Mouse (Mus musculus) MEL (cell line): ENCODE measurements around the gene Fcrl5. TPM values are rescaled to one million over a fixed set of nuclear protein-coding genes. Genes with fewer than 3 reads are reported as not detected.

Experiments
- DNase-seq: peaks from one replicate; pipeline ENCODE4 v3.0.0; 2011; ENCODE audit warnings: low read depth, low spot score
- H3K27ac ChIP-seq: 2 replicates; pipeline ENCODE4 v1.5.1; 2012; ENCODE audit warnings: low read depth, mild to moderate bottlenecking, control low read depth, low read length, moderate library complexity; ENCODE audit not compliant: control insufficient read depth
- H3K27me3 ChIP-seq, 2 experiments: fragments of 150-350 bp in 1 of 2; sonication (generic) in 1 of 2; 2 replicates each; pipeline ENCODE4 v1.6.1; 2012; ENCODE audit warnings: low read length in 2 of 2, mild to moderate bottlenecking in 2 of 2, improper control_type of control experiment in 1 of 2, moderate library complexity in 1 of 2; ENCODE audit not compliant: insufficient read depth in 2 of 2, control insufficient read depth in 1 of 2
- H3K36me3 ChIP-seq, 2 experiments: 2 replicates each; pipeline ENCODE4 v1.6.1; 2012 to 2014; ENCODE audit warnings: low read length in 2 of 2, improper control_type of control experiment in 1 of 2, inconsistent platforms in 1 of 2, mild to moderate bottlenecking in 1 of 2; ENCODE audit not compliant: insufficient read depth in 2 of 2, control insufficient read depth in 1 of 2
- H3K4me1 ChIP-seq, 2 experiments: fragments of 150-350 bp in 1 of 2; sonication (generic) in 1 of 2; 2 replicates each; pipeline ENCODE4 v1.6.1; 2012; ENCODE audit warnings: low read length in 2 of 2, improper control_type of control experiment in 1 of 2, mild to moderate bottlenecking in 1 of 2; ENCODE audit not compliant: insufficient read depth in 2 of 2, control insufficient read depth in 1 of 2
- H3K4me3 ChIP-seq, 2 experiments: fragments of 150-350 bp in 1 of 2; sonication (generic) in 1 of 2; 2 replicates each; pipeline ENCODE4 v1.5.1; 2012; ENCODE audit warnings: low read depth in 2 of 2, low read length in 2 of 2, mild to moderate bottlenecking in 2 of 2, moderate library complexity in 2 of 2, control low read depth in 1 of 2, improper control_type of control experiment in 1 of 2; ENCODE audit not compliant: control insufficient read depth in 1 of 2, insufficient read depth in 1 of 2
- H3K79me2 ChIP-seq: 2 replicates; pipeline ENCODE4 v1.6.1; 2012; ENCODE audit warnings: mild to moderate bottlenecking, low read length, moderate library complexity; ENCODE audit not compliant: control insufficient read depth, poor library complexity, insufficient read depth
- H3K9ac ChIP-seq: 2 replicates; pipeline ENCODE4 v1.6.1; 2012; ENCODE audit warnings: low read depth, mild to moderate bottlenecking, control low read depth, low read length, moderate library complexity; ENCODE audit not compliant: control insufficient read depth, poor library complexity, severe bottlenecking
- H3K9me3 ChIP-seq: fragments of 150-350 bp; sonication (generic); replicated peaks from 2 replicates; pipeline ENCODE4 v1.6.1; 2012; ENCODE audit warnings: mild to moderate bottlenecking, low read length, improper control_type of control experiment, moderate library complexity; ENCODE audit not compliant: insufficient read depth
- EP300 ChIP-seq, 2 experiments: IDR thresholded peaks; 2 replicates each; pipeline ENCODE4 v1.6.1; 2011; ENCODE audit warnings: improper control_type of control experiment in 2 of 2, low read length in 2 of 2, low read depth in 1 of 2, mild to moderate bottlenecking in 1 of 2
- GABPA ChIP-seq: IDR thresholded peaks from 2 replicates; pipeline ENCODE4 v1.6.1; 2012; ENCODE audit warnings: low read depth, mild to moderate bottlenecking, inconsistent platforms, low read length, improper control_type of control experiment, moderate library complexity
- MAFK ChIP-seq: IDR thresholded peaks from 2 replicates; pipeline ENCODE4 v1.6.1; 2011; ENCODE audit warnings: low read depth, mild to moderate bottlenecking, low read length, improper control_type of control experiment, borderline replicate concordance
- MAX ChIP-seq: IDR thresholded peaks from 2 replicates; pipeline ENCODE4 v1.6.1; 2011; ENCODE audit warnings: low read length, improper control_type of control experiment
- MAZ ChIP-seq: IDR thresholded peaks from 2 replicates; pipeline ENCODE4 v1.6.1; 2012; ENCODE audit warnings: low read depth, mild to moderate bottlenecking, inconsistent platforms, low read length, improper control_type of control experiment
- MEF2A ChIP-seq: IDR thresholded peaks from 2 replicates; pipeline ENCODE4 v1.6.1; 2014; ENCODE audit warnings: low read depth, mild to moderate bottlenecking, inconsistent platforms, low read length, improper control_type of control experiment; ENCODE audit not compliant: poor library complexity, insufficient replicate concordance, severe bottlenecking; ENCODE audit errors: extremely low read depth
- NELFE ChIP-seq: IDR thresholded peaks from 2 replicates; pipeline ENCODE4 v1.6.1; 2011; ENCODE audit warnings: low read depth, low read length, improper control_type of control experiment
- SIN3A ChIP-seq: IDR thresholded peaks from 2 replicates; pipeline ENCODE4 v1.6.1; 2012; ENCODE audit warnings: low read length, improper control_type of control experiment, inconsistent platforms
- SMC3 ChIP-seq: IDR thresholded peaks from 2 replicates; pipeline ENCODE4 v1.6.1; 2011; ENCODE audit warnings: low read depth, low read length, improper control_type of control experiment
- ZNF384 ChIP-seq: IDR thresholded peaks from 2 replicates; pipeline ENCODE4 v1.6.1; 2012; ENCODE audit warnings: low read depth, mild to moderate bottlenecking, inconsistent platforms, low read length, improper control_type of control experiment
- polyA plus RNA-seq, 2 experiments: library from polyadenylated mRNA; stranded (reverse) in 1 of 2; unstranded in 1 of 2; fragments of >175 nt in 1 of 2; fragments of >200 nt in 1 of 2; gene quantifications; 2 replicates each; pipeline versions ENCODE4 v1.2.1 to v1.2.4; 2012; ENCODE audit warnings: low replicate concordance in 2 of 2, low read depth in 1 of 2; ENCODE audit not compliant: insufficient read length in 2 of 2, insufficient read depth in 1 of 2, missing spikeins in 1 of 2
- total RNA-seq: library from RNA; depleted of rRNA; stranded (reverse); fragments of 300-350 nt; gene quantifications from 2 replicates; pipeline ENCODE4 v1.2.3, GENCODE M21; 2012

Fcrl5 gene
- total and polyA plus RNA-seq, 3 experiments, result 0.03 TPM; not detected in 2

GRCm38 (mm10) chr3:87525043-87525836 lies 89.7 kb downstream of the Fcrl5 start, which contains the start of gene Etv3 (continued):
- TF ChIP-seq SMC3 (no peak), MAX (0 out of 2 replicates have a peak, but pooled peaks have one; percentile 36), MEF2A (no peak)

GRCm38 (mm10) chr3:87525837-87526570 lies 90.4 kb downstream of the Fcrl5 start:
- TF ChIP-seq EP300 (IDR thresholded peaks at IDR 0.05; ENCODE audit: low read depth in 1 of 2, low read length in 2 of 2), result no peak
- no peak for TF ChIP-seq MAFK
- no peak for TF ChIP-seq NELFE
- TF ChIP-seq SIN3A, result peak; percentile 7; the same call in 1 of the 2 replicates
- TF ChIP-seq GABPA, result no peak
- peak; percentile 50 for DNase-seq
- Histone ChIP-seq H3K4me3 (peak overlapping the region; percentile 71 to 90), H3K79me2 (peaks cover 11% of the 10 kb centered on the region), H3K27ac (no peak overlapping the region; the same call in 1 of the 2 replicates), H3K27me3 (peaks cover 0 to 2% of the 10 kb centered on the region in 2 experiments), H3K9me3 (no peaks in the 10 kb centered on the region), H3K4me1 (peaks cover 2 to 10% of the 10 kb centered on the region in 2 experiments; a peak in 3 of 4 replicates), H3K36me3 (peaks cover 3 to 9% of the 10 kb centered on the region in 2 experiments; a peak in 3 of 4 replicates), H3K9ac (peak overlapping the region; percentile 88)

- DNase-seq, result no peak
- Histone ChIP-seq H3K9ac (no peak overlapping the region), H3K9me3 (no peaks in the 10 kb centered on the region), H3K27me3 (peaks cover 0 to 2% of the 10 kb centered on the region in 2 experiments; a peak in 3 of 4 replicates), H3K79me2 (peaks cover 11% of the 10 kb centered on the region), H3K4me1 (peaks cover 2 to 10% of the 10 kb centered on the region in 2 experiments; a peak in 3 of 4 replicates), H3K36me3 (peaks cover 3 to 9% of the 10 kb centered on the region in 2 experiments; a peak in 3 of 4 replicates), H3K27ac (no peak overlapping the region), H3K4me3 (no peak overlapping the region)
- no peak for TF ChIP-seq SIN3A
- TF ChIP-seq ZNF384, result no peak
- no peak for TF ChIP-seq MAZ
Observed at GRCm38 (mm10) chr3:87527139-87527538, 91.6 kb downstream of the Fcrl5 start.
